In genomic region chr15:12639181-12639580, GRCm38 (mm10) we compare ENCODE assay signal across 25 mouse cellular contexts.
DNase-seq lines count a peak whose midpoint lies in the region; ATAC-seq lines count a peak whose summit lies in the region.
"Had no signal": no experiment of that assay in that cellular context is flagged by ENCODE, and none has a peak within 500 bp of the region (broad histone marks: within the 10 kb centered on the region; RNA-seq: fewer than 3 reads in every experiment).

No protein-coding gene starts in this region.

- no peak overlapping the region for H3K9ac ChIP-seq in intestine, embryonic 14.5 days (ENCODE audit: low read length)
- no peak overlapping the region for H3K9ac ChIP-seq in intestine, embryonic 16.5 days (ENCODE audit: low read depth, low read length)
- H3K9ac ChIP-seq: embryonic facial prominence, embryonic 13.5 days; embryonic facial prominence, embryonic 15.5 days; forebrain, embryonic 12.5 days had no signal

- 87% methylated on average over 8 of the region's 8 CpGs for WGBS in intestine, embryonic 14.5 days
- WGBS in intestine, embryonic 16.5 days: 86% methylated on average over 8 of the region's 8 CpGs

- H3K4me2 ChIP-seq in intestine, embryonic 14.5 days (ENCODE audit: low read length): no peak overlapping the region
- H3K4me2 ChIP-seq in intestine, embryonic 16.5 days (ENCODE audit: low read depth, low read length): no peak overlapping the region
- H3K4me2 ChIP-seq: embryonic facial prominence, embryonic 13.5 days; embryonic facial prominence, embryonic 15.5 days; forebrain, embryonic 12.5 days had no signal

- intact Hi-C loops in heart, postnatal 10 days (cut with DNase I): no loop called here

- no peak for ATAC-seq in intestine, embryonic 14.5 days (replicated peaks; ENCODE audit: low FRiP score, low TSS enrichment, low read depth)
- ATAC-seq in intestine, embryonic 16.5 days: no peak
- ATAC-seq: forebrain, embryonic 14.5 days; forebrain, embryonic 16.5 days had no signal

- no peak overlapping the region for H3K4me3 ChIP-seq in intestine, embryonic 14.5 days (ENCODE audit: low read depth, low read length)
- no peak overlapping the region for H3K4me3 ChIP-seq in intestine, embryonic 16.5 days (ENCODE audit: low read length)
- H3K4me3 ChIP-seq: embryonic facial prominence, embryonic 13.5 days; embryonic facial prominence, embryonic 15.5 days; erythroblast, embryonic 14.5 days; forebrain, embryonic 10.5 days; forebrain, embryonic 12.5 days had no signal

- no peaks in the 10 kb centered on the region for H3K27me3 ChIP-seq in intestine, embryonic 14.5 days (replicated peaks; ENCODE audit: control insufficient read depth, insufficient read depth, low read length)
- no peaks in the 10 kb centered on the region for H3K27me3 ChIP-seq in intestine, embryonic 16.5 days (replicated peaks; ENCODE audit: control insufficient read depth, insufficient read depth, low read length)
- H3K27me3 ChIP-seq: embryonic facial prominence, embryonic 13.5 days; embryonic facial prominence, embryonic 15.5 days; forebrain, embryonic 12.5 days had no signal

- no peaks in the 10 kb centered on the region for H3K36me3 ChIP-seq in intestine, embryonic 14.5 days (ENCODE audit: control insufficient read depth, insufficient read depth, low read length)
- H3K36me3 ChIP-seq in intestine, embryonic 16.5 days (ENCODE audit: control insufficient read depth, insufficient read depth, low read length): no peaks in the 10 kb centered on the region
- H3K36me3 ChIP-seq: embryonic facial prominence, embryonic 13.5 days; embryonic facial prominence, embryonic 15.5 days; forebrain, embryonic 10.5 days; forebrain, embryonic 12.5 days had no signal

- no peak overlapping the region for H3K27ac ChIP-seq in intestine, embryonic 14.5 days (ENCODE audit: low read depth)
- no peak overlapping the region for H3K27ac ChIP-seq in intestine, embryonic 16.5 days (ENCODE audit: low read length)
- H3K27ac ChIP-seq: embryonic facial prominence, embryonic 13.5 days; embryonic facial prominence, embryonic 15.5 days; forebrain, embryonic 10.5 days; forebrain, embryonic 12.5 days had no signal

- peak; percentile 61 for DNase-seq in heart, adult 11 months
- DNase-seq in heart, postnatal 10 days: no peak
- DNase-seq in intestine, embryonic 14.5 days (ENCODE audit: low spot score): peak; percentile 47
- DNase-seq in testis, postnatal 10 days (ENCODE audit: low spot score): peak; percentile 13
- DNase-seq in testis, postnatal 14 days (ENCODE audit: low spot score): no peak
- DNase-seq in NIH3T3 (ENCODE audit: low read depth): peak; percentile 30
- no peak for DNase-seq in left cerebral cortex, adult 8-10 months (ENCODE audit: low spot score in 2 of 2)
- DNase-seq: adrenal gland, adult 2 months; adrenal gland, postnatal 10 days; adrenal gland, postnatal 25 days; cerebellum, adult 11 months; cerebellum, adult 18-20 months; cerebellum, adult 8-10 months; cerebellum, adult 9-11 months; cerebellum, postnatal 14 days; cerebellum, postnatal 36 days; embryo, embryonic 11 days had no signal

- no peaks in the 10 kb centered on the region for H3K4me1 ChIP-seq in intestine, embryonic 14.5 days (replicated peaks; ENCODE audit: control insufficient read depth, insufficient read depth, low read length)
- no peaks in the 10 kb centered on the region for H3K4me1 ChIP-seq in intestine, embryonic 16.5 days (ENCODE audit: control insufficient read depth, insufficient read depth, low read length)

- no peaks in the 10 kb centered on the region for H3K9me3 ChIP-seq in intestine, embryonic 14.5 days (ENCODE audit: control insufficient read depth, low read length)
- H3K9me3 ChIP-seq in intestine, embryonic 16.5 days (ENCODE audit: control insufficient read depth, low read length): no peaks in the 10 kb centered on the region
- H3K9me3 ChIP-seq: embryonic facial prominence, embryonic 13.5 days; embryonic facial prominence, embryonic 15.5 days; forebrain, embryonic 10.5 days; forebrain, embryonic 12.5 days had no signal

Comparison
In these comparisons a context has a peak if more than half of its experiments do, and no peak if none do; other contexts are left out.
1. DNase-seq: peak in heart, adult 11 months (single experiment), intestine, embryonic 14.5 days (single experiment), testis, postnatal 10 days (single experiment) and NIH3T3 (single experiment); none in heart, postnatal 10 days (0 of 2), testis, postnatal 14 days (single experiment) and left cerebral cortex, adult 8-10 months (0 of 2).